Mouse (Mus musculus) cerebellum, adult 2 months (tissue): ENCODE measurements around the gene Hes7.

Source experiments
- CTCF ChIP-seq: fragments of 200-500 bp; IDR thresholded peaks from 2 replicates; pipeline ENCODE4 v1.5.1; 2011; ENCODE audit warnings: low read depth, mild to moderate bottlenecking, control low read depth, low read length, moderate library complexity, borderline replicate concordance; ENCODE audit not compliant: insufficient read depth
- POLR2A ChIP-seq: fragments of 200-500 bp; IDR thresholded peaks from 2 replicates; pipeline ENCODE4 v1.6.1; 2011; ENCODE audit warnings: low read length, control low read depth, borderline replicate concordance; ENCODE audit not compliant: insufficient read depth

DNA sequence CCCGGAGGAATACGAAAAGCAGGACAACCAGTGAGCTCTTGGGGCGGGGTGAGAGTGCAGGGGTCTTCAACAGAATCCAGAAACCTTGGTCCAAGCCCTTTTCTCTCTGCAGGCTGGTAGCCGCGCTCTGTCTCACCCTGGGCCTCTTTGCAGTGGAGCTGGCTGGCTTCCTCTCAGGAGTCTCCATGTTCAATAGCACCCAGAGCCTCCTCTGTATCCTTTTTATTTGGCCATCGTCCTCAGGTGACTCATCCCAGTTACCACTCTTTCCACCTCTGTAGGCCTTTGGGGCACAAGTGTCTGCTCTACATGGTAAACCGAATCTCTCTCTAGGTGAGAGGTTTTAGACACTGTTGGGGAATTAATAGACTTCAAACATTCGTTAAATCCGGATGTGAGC is 48.9 kb upstream of the Hes7 start:
- TF ChIP-seq CTCF (no peak), POLR2A (no peak)
